26 mouse cellular contexts compared by ENCODE assay signal in genomic region chr8:91446008-91446407, GRCm38 (mm10).
A peak's percentile ranks its signal among the peaks of the same experiment; 100 is the strongest.
DNase-seq lines count a peak whose midpoint lies in the region; ATAC-seq lines count a peak whose summit lies in the region.
"Had no signal": no experiment of that assay in that cellular context is flagged by ENCODE, and none has a peak within 500 bp of the region (broad histone marks: within the 10 kb centered on the region; RNA-seq: fewer than 3 reads in every experiment).

No protein-coding gene starts in this region.

- no peak overlapping the region for H3K4me2 ChIP-seq in forebrain, embryonic 13.5 days
- no peak overlapping the region for H3K4me2 ChIP-seq in kidney, embryonic 16.5 days (replicated peaks; ENCODE audit: low read depth, low read length)
- H3K4me2 ChIP-seq: heart, embryonic 11.5 days; liver, embryonic 15.5 days; lung, embryonic 15.5 days; neural tube, embryonic 13.5 days; stomach, embryonic 15.5 days had no signal

- peak overlapping the region; percentile 72 for H3K27ac ChIP-seq in forebrain, embryonic 10.5 days
- H3K27ac ChIP-seq in forebrain, embryonic 13.5 days = no peak overlapping the region
- peak overlapping the region; percentile 91 for H3K27ac ChIP-seq in kidney, embryonic 16.5 days (ENCODE audit: low read length)
- peak overlapping the region; percentile 89 for H3K27ac ChIP-seq in limb, embryonic 10.5 days
- H3K27ac ChIP-seq: liver, embryonic 15.5 days; lung, embryonic 15.5 days; neural tube, embryonic 13.5 days had no signal

- 91% methylated on average over 5 of the region's 5 CpGs for WGBS in forebrain, embryonic 10.5 days
- 93% methylated on average over 5 of the region's 5 CpGs for WGBS in forebrain, embryonic 13.5 days
- WGBS in kidney, embryonic 16.5 days = 69% methylated on average over 5 of the region's 5 CpGs
- 73% methylated on average over 5 of the region's 5 CpGs for WGBS in limb, embryonic 10.5 days

- 0 out of 2 replicates have a peak, but pooled peaks cover 8% of the 10 kb centered on the region for H3K36me3 ChIP-seq in forebrain, embryonic 10.5 days (replicated peaks)
- no peaks in the 10 kb centered on the region for H3K36me3 ChIP-seq in forebrain, embryonic 13.5 days (ENCODE audit: poor library complexity, severe bottlenecking)
- H3K36me3 ChIP-seq in kidney, embryonic 16.5 days (ENCODE audit: insufficient read depth, low read length) = 0 out of 2 replicates have a peak, but pooled peaks cover 3% of the 10 kb centered on the region
- H3K36me3 ChIP-seq in limb, embryonic 10.5 days = no peaks in the 10 kb centered on the region

- no peak for ATAC-seq in forebrain, embryonic 13.5 days
- ATAC-seq in kidney, embryonic 16.5 days (ENCODE audit: low FRiP score, low TSS enrichment) = no peak
- ATAC-seq: intestine, postnatal 0 days; midbrain, embryonic 16.5 days had no signal

- H3K9ac ChIP-seq in forebrain, embryonic 13.5 days = no peak overlapping the region
- no peak overlapping the region for H3K9ac ChIP-seq in kidney, embryonic 16.5 days (replicated peaks; ENCODE audit: low read length)
- H3K9ac ChIP-seq: liver, embryonic 15.5 days; lung, embryonic 15.5 days; neural tube, embryonic 13.5 days; stomach, embryonic 15.5 days had no signal

- DNase-seq in forebrain, embryonic 10.5 days (ENCODE audit: extremely low spot score, low spot score) = no peak
- DNase-seq in kidney, postnatal 14 days = no peak
- DNase-seq in limb, embryonic 10.5 days (ENCODE audit: low spot score) = peak; percentile 39
- peak; percentile 23 for DNase-seq in mesoderm, embryonic 11.5 days (ENCODE audit: low read depth, low spot score)
- DNase-seq in retina, embryonic 14.5 days (ENCODE audit: low spot score) = no peak
- no peak for DNase-seq in layer of hippocampus, postnatal 36 days
- DNase-seq: adrenal gland, postnatal 14 days; cerebellum, adult 2 months; cerebellum, postnatal 25 days; gastrocnemius, postnatal 10 days; heart, postnatal 10 days; liver; lung, postnatal 4 days; thymus, adult 18-20 months; thymus, postnatal 4 days had no signal

- H3K9me3 ChIP-seq in forebrain, embryonic 10.5 days = no peaks in the 10 kb centered on the region
- no peaks in the 10 kb centered on the region for H3K9me3 ChIP-seq in forebrain, embryonic 13.5 days (replicated peaks)
- H3K9me3 ChIP-seq in kidney, embryonic 16.5 days (ENCODE audit: low read length) = no peaks in the 10 kb centered on the region
- H3K9me3 ChIP-seq in limb, embryonic 10.5 days (replicated peaks) = no peaks in the 10 kb centered on the region
- H3K9me3 ChIP-seq: liver, embryonic 15.5 days; lung, embryonic 15.5 days; midbrain, embryonic 10.5 days; neural tube, embryonic 13.5 days; stomach, embryonic 15.5 days had no signal

- no peaks in the 10 kb centered on the region for H3K27me3 ChIP-seq in forebrain, embryonic 10.5 days (ENCODE audit: poor library complexity, severe bottlenecking)
- no peaks in the 10 kb centered on the region for H3K27me3 ChIP-seq in forebrain, embryonic 13.5 days
- no peaks in the 10 kb centered on the region for H3K27me3 ChIP-seq in kidney, embryonic 16.5 days (ENCODE audit: insufficient read depth, low read length)
- no peaks in the 10 kb centered on the region for H3K27me3 ChIP-seq in limb, embryonic 10.5 days (ENCODE audit: low read depth, poor library complexity, severe bottlenecking)
- H3K27me3 ChIP-seq: liver, embryonic 15.5 days; lung, embryonic 15.5 days; neural tube, embryonic 13.5 days; stomach, embryonic 15.5 days had no signal

- peaks cover 26% of the 10 kb centered on the region for H3K4me1 ChIP-seq in forebrain, embryonic 10.5 days
- H3K4me1 ChIP-seq in forebrain, embryonic 13.5 days = no peaks in the 10 kb centered on the region
- H3K4me1 ChIP-seq in kidney, embryonic 16.5 days (ENCODE audit: insufficient read depth, low read length) = peaks cover 32% of the 10 kb centered on the region
- H3K4me1 ChIP-seq in limb, embryonic 10.5 days = peaks cover 55% of the 10 kb centered on the region

- H3K4me3 ChIP-seq in forebrain, embryonic 10.5 days = no peak overlapping the region
- no peak overlapping the region for H3K4me3 ChIP-seq in forebrain, embryonic 13.5 days
- H3K4me3 ChIP-seq in kidney, embryonic 16.5 days (ENCODE audit: low read length) = no peak overlapping the region
- H3K4me3 ChIP-seq in limb, embryonic 10.5 days = no peak overlapping the region
- H3K4me3 ChIP-seq: liver, embryonic 15.5 days; lung, embryonic 15.5 days; midbrain, embryonic 10.5 days; myocyte; neural tube, embryonic 13.5 days; stomach, embryonic 15.5 days had no signal

Comparison
In these comparisons a context has a peak if more than half of its experiments do, and no peak if none do; other contexts are left out.
1. DNase-seq: peak in limb, embryonic 10.5 days (single experiment) and mesoderm, embryonic 11.5 days (single experiment); none in forebrain, embryonic 10.5 days (single experiment), kidney, postnatal 14 days (single experiment), retina, embryonic 14.5 days (single experiment) and layer of hippocampus, postnatal 36 days (0 of 2).